In genomic region chr12:105705799-105706487, GRCm38 (mm10) we compare ENCODE assay signal across 8 mouse cellular contexts. TPM values are rescaled to one million over a fixed set of nuclear protein-coding genes. Genes with fewer than 3 reads are reported as not detected.
DNase-seq lines count a peak whose midpoint lies in the region; ATAC-seq and TF ChIP-seq lines count a peak whose summit lies in the region.

Gene Ak7 (plus strand): TSS chr12:105705976.

- peak within 1 kb of the TSS; percentile 34; the same call in 1 of the 2 replicates for H3K4me3 ChIP-seq in G1E (ENCODE audit: low read depth, low read length)
- H3K4me3 ChIP-seq in forebrain, postnatal 0 days (ENCODE audit: low read depth, low read length), result no peak within 1 kb of the TSS
- H3K4me3 ChIP-seq in hindbrain, embryonic 12.5 days, result no peak within 1 kb of the TSS
- H3K4me3 ChIP-seq in limb, embryonic 15.5 days, result peak within 1 kb of the TSS; percentile 10; the same call in 1 of the 2 replicates
- H3K4me3 ChIP-seq in midbrain, embryonic 16.5 days (ENCODE audit: low read depth, low read length), result no peak within 1 kb of the TSS

- WGBS in forebrain, postnatal 0 days, result 12% methylated on average over 22 of the region's 22 CpGs
- 11% methylated on average over 22 of the region's 22 CpGs for WGBS in hindbrain, embryonic 12.5 days
- WGBS in limb, embryonic 15.5 days, result 12% methylated on average over 22 of the region's 22 CpGs
- 12% methylated on average over 22 of the region's 22 CpGs for WGBS in midbrain, embryonic 16.5 days

- H3K4me2 ChIP-seq in forebrain, postnatal 0 days (ENCODE audit: low read depth), result no peak within 1 kb of the TSS; the same call in 1 of the 2 replicates
- peak within 1 kb of the TSS; percentile 29 for H3K4me2 ChIP-seq in hindbrain, embryonic 12.5 days (replicated peaks)
- H3K4me2 ChIP-seq in limb, embryonic 15.5 days, result peak within 1 kb of the TSS; percentile 36
- no peak within 1 kb of the TSS for H3K4me2 ChIP-seq in midbrain, embryonic 16.5 days (ENCODE audit: low read length)

- peaks cover 13% of the 10 kb centered on the region for H3K27me3 ChIP-seq in G1E (ENCODE audit: insufficient read depth, low read length)
- H3K27me3 ChIP-seq in forebrain, postnatal 0 days (ENCODE audit: insufficient read depth, low read length), result no peaks in the 10 kb centered on the region
- no peaks in the 10 kb centered on the region for H3K27me3 ChIP-seq in hindbrain, embryonic 12.5 days
- H3K27me3 ChIP-seq in limb, embryonic 15.5 days, result no peaks in the 10 kb centered on the region
- H3K27me3 ChIP-seq in midbrain, embryonic 16.5 days (ENCODE audit: control insufficient read depth, insufficient read depth, low read depth, low read length), result no peaks in the 10 kb centered on the region

- H3K36me3 ChIP-seq in G1E (replicated peaks), result peaks cover 16% of the 10 kb centered on the region
- H3K36me3 ChIP-seq in forebrain, postnatal 0 days (ENCODE audit: insufficient read depth), result peaks cover 9% of the 10 kb centered on the region; the same call in 1 of the 2 replicates
- H3K36me3 ChIP-seq in hindbrain, embryonic 12.5 days, result peaks cover 10% of the 10 kb centered on the region
- H3K36me3 ChIP-seq in limb, embryonic 15.5 days, result peaks cover 11% of the 10 kb centered on the region
- H3K36me3 ChIP-seq in midbrain, embryonic 16.5 days (ENCODE audit: control insufficient read depth, insufficient read depth, low read length), result peaks cover 3% of the 10 kb centered on the region; the same call in 1 of the 2 replicates

- no peak within 1 kb of the TSS for H3K9ac ChIP-seq in forebrain, postnatal 0 days
- H3K9ac ChIP-seq in hindbrain, embryonic 12.5 days, result no peak within 1 kb of the TSS
- no peak within 1 kb of the TSS for H3K9ac ChIP-seq in limb, embryonic 15.5 days
- no peak within 1 kb of the TSS for H3K9ac ChIP-seq in midbrain, embryonic 16.5 days (ENCODE audit: low read depth, low read length)

- ATAC-seq in G1E (ENCODE audit: extremely low read depth, insufficient number of reproducible peaks, low FRiP score, poor library complexity, severe bottlenecking), result peak; percentile 92
- peak; percentile 25 for ATAC-seq in forebrain, postnatal 0 days
- ATAC-seq in hindbrain, embryonic 12.5 days (ENCODE audit: low FRiP score), result peak; percentile 69; the same call in 1 of the 2 replicates
- peak; percentile 61; the same call in 1 of the 2 replicates for ATAC-seq in limb, embryonic 15.5 days (ENCODE audit: insufficient number of reproducible peaks, low FRiP score, low TSS enrichment, low read depth)
- ATAC-seq in midbrain, embryonic 16.5 days, result peak; percentile 45; the same call in 1 of the 2 replicates

- peaks cover 22% of the 10 kb centered on the region for H3K4me1 ChIP-seq in G1E (ENCODE audit: insufficient read depth, low read depth, low read length)
- H3K4me1 ChIP-seq in forebrain, postnatal 0 days (ENCODE audit: insufficient read depth), result no peaks in the 10 kb centered on the region
- peaks cover 12% of the 10 kb centered on the region for H3K4me1 ChIP-seq in hindbrain, embryonic 12.5 days
- H3K4me1 ChIP-seq in limb, embryonic 15.5 days, result peaks cover 6% of the 10 kb centered on the region
- H3K4me1 ChIP-seq in midbrain, embryonic 16.5 days (ENCODE audit: control insufficient read depth, insufficient read depth, low read length), result no peaks in the 10 kb centered on the region

- DNase-seq in G1E (ENCODE audit: low spot score), result peak; percentile 72
- DNase-seq in adrenal gland, postnatal 14 days, result peak; percentile 94
- no peak for DNase-seq in forebrain, postnatal 0 days
- peak; percentile 20 to 31 for DNase-seq in thymus, adult 18-20 months
- no peak for DNase-seq in left cerebral cortex, postnatal 25 days (ENCODE audit: low spot score in 2 of 2)

- TF ChIP-seq CTCF in G1E (IDR thresholded peaks at IDR 0.05; ENCODE audit: low read depth, low read length), result no peak
- TF ChIP-seq CTCF in forebrain, postnatal 0 days (IDR thresholded peaks at IDR 0.05; ENCODE audit: low read depth), result no peak

- intact Hi-C loops in left cerebral cortex, postnatal 25 days (cut with DNase I), result no loop called here

- H3K9me3 ChIP-seq in G1E (replicated peaks), result no peaks in the 10 kb centered on the region
- no peaks in the 10 kb centered on the region for H3K9me3 ChIP-seq in forebrain, postnatal 0 days (ENCODE audit: low read length)
- no peaks in the 10 kb centered on the region for H3K9me3 ChIP-seq in hindbrain, embryonic 12.5 days (replicated peaks)
- H3K9me3 ChIP-seq in limb, embryonic 15.5 days, result no peaks in the 10 kb centered on the region
- H3K9me3 ChIP-seq in midbrain, embryonic 16.5 days (replicated peaks; ENCODE audit: control insufficient read depth, low read length, poor library complexity, severe bottlenecking), result no peaks in the 10 kb centered on the region

- H3K27ac ChIP-seq in forebrain, postnatal 0 days (ENCODE audit: low read depth, low read length), result no peak within 1 kb of the TSS
- H3K27ac ChIP-seq in hindbrain, embryonic 12.5 days, result no peak within 1 kb of the TSS
- no peak within 1 kb of the TSS for H3K27ac ChIP-seq in limb, embryonic 15.5 days
- H3K27ac ChIP-seq in midbrain, embryonic 16.5 days (ENCODE audit: low read length), result no peak within 1 kb of the TSS

RNA-seq across cellular contexts. Expression of gene Ak7, which starts in this region (rescaled TPM):
- total RNA-seq in G1E (2014; fragmentation: Nextera tagmentation), result 1.4 and 3.7 TPM in 2 replicates
- 0.23 and 0.44 TPM in 2 replicates for total RNA-seq in G1E (2017)
- polyA plus RNA-seq in G1E (2012), result 0.18 and 0.19 TPM in 2 replicates
- 0.26 TPM in 1 of 2 replicates, not detected in the other for total RNA-seq in adrenal gland, postnatal 14 days (2021)
- 2.2 and 3.4 TPM in 2 replicates for total RNA-seq in forebrain, postnatal 0 days (2014; rRNA removed)
- polyA plus RNA-seq in forebrain, postnatal 0 days (2015; fragmentation: Nextera tagmentation; extraction: Ambion mirVana), result 0.83 and 1.9 TPM in 2 replicates
- polyA plus RNA-seq in hindbrain, embryonic 12.5 days (2016; fragmentation: Nextera tagmentation; extraction: Ambion mirVana), result 2.5 and 3.3 TPM in 2 replicates
- 0.07 and 0.09 TPM in 2 replicates for polyA plus RNA-seq in limb, embryonic 15.5 days (2015; fragmentation: Nextera tagmentation; extraction: Ambion mirVana)
- polyA plus RNA-seq in midbrain, embryonic 16.5 days (2015; fragmentation: Nextera tagmentation; extraction: Ambion mirVana), result 2.1 and 2.3 TPM in 2 replicates
- under 1 TPM; 0.23 to 0.60 TPM for total RNA-seq in left cerebral cortex, postnatal 25 days (2021)

Comparison
In these comparisons a context has a peak if more than half of its experiments do, and no peak if none do; other contexts are left out.
1. Peak in DNase-seq in adrenal gland, postnatal 14 days; RNA of the gene not detected or under 1 TPM.
2. Peak in ATAC-seq, H3K4me3 ChIP-seq and H3K4me2 ChIP-seq in limb, embryonic 15.5 days; RNA of the gene not detected or under 1 TPM.
3. ATAC-seq: peak in every context shown above with its lines; median percentile 92 in G1E; 69 in hindbrain, embryonic 12.5 days; 61 in limb, embryonic 15.5 days; 45 in midbrain, embryonic 16.5 days; 25 in forebrain, postnatal 0 days.
4. DNase-seq: peak in G1E (single experiment) and thymus, adult 18-20 months (2 of 2); none in forebrain, postnatal 0 days (single experiment) and left cerebral cortex, postnatal 25 days (0 of 2).